Mouse (Mus musculus) mature B cell (primary cell): ENCODE measurements around the gene Ltb4r1.

Source experiments
- in situ Hi-C: fragments of 300-500 bp; cut with MboI; formaldehyde crosslinking; loops from 2 replicates; pipeline ENCODE4 v1.14.3; 2019

The Ltb4r1 gene

GRCm38 (mm10) chr14:55765696-55766095 lies at the start of gene Ltb4r1:
Gene Ltb4r1 (plus strand): TSS chr14:55765962.
- in situ Hi-C loops, result no loop called here

- in situ Hi-C loops, result no loop called here
Measured at GRCm38 (mm10) chr14:55716271-55716670, 49.5 kb upstream of the Ltb4r1 start.

- in situ Hi-C loops, result no loop called here
Measured at GRCm38 (mm10) chr14:55716884-55717283, 48.9 kb upstream of the Ltb4r1 start.

GRCm38 (mm10) chr14:55719737-55720136 lies 46.0 kb upstream of the Ltb4r1 start:
- in situ Hi-C loops, result no loop called here

GRCm38 (mm10) chr14:55720666-55721065 lies 45.1 kb upstream of the Ltb4r1 start:
- in situ Hi-C loops, result no loop called here

GRCm38 (mm10) chr14:55721076-55721475 lies 44.7 kb upstream of the Ltb4r1 start:
- in situ Hi-C loops, result no loop called here

GRCm38 (mm10) chr14:55721700-55722437 lies 43.9 kb upstream of the Ltb4r1 start, which contains the start of gene Rabggta:
Gene Rabggta (minus strand): TSS chr14:55722263.
- in situ Hi-C loops, result no loop called here

GRCm38 (mm10) chr14:55722438-55722945 lies 43.3 kb upstream of the Ltb4r1 start:
- in situ Hi-C loops, result no loop called here

- in situ Hi-C loops, result no loop called here
Measured at GRCm38 (mm10) chr14:55723433-55723832, 42.3 kb upstream of the Ltb4r1 start.

- in situ Hi-C loops, result no loop called here
Measured at GRCm38 (mm10) chr14:55724411-55724871, 41.3 kb upstream of the Ltb4r1 start.

- in situ Hi-C loops, result no loop called here
Measured at GRCm38 (mm10) chr14:55726261-55726660, 39.5 kb upstream of the Ltb4r1 start.

GRCm38 (mm10) chr14:55727889-55728685 lies 37.7 kb upstream of the Ltb4r1 start:
- in situ Hi-C loops, result no loop called here

- in situ Hi-C loops, result no loop called here
Measured at GRCm38 (mm10) chr14:55730116-55730515, 35.6 kb upstream of the Ltb4r1 start.

- in situ Hi-C loops, result no loop called here
Measured at GRCm38 (mm10) chr14:55730531-55731032, 35.2 kb upstream of the Ltb4r1 start.

- in situ Hi-C loops, result no loop called here
Measured at GRCm38 (mm10) chr14:55733889-55734288, 31.9 kb upstream of the Ltb4r1 start.

- in situ Hi-C loops, result no loop called here
Measured at GRCm38 (mm10) chr14:55734869-55735268, 30.9 kb upstream of the Ltb4r1 start.

- in situ Hi-C loops, result no loop called here
Measured at GRCm38 (mm10) chr14:55735334-55735733, 30.4 kb upstream of the Ltb4r1 start.

GRCm38 (mm10) chr14:55735758-55736157 lies 30.0 kb upstream of the Ltb4r1 start:
- in situ Hi-C loops, result no loop called here

GRCm38 (mm10) chr14:55737086-55737687 lies 28.6 kb upstream of the Ltb4r1 start:
- in situ Hi-C loops, result no loop called here

- in situ Hi-C loops, result loop anchor here (5.0 kb wide), 1 partner anchor 61 kb away; the partner anchor contains the start of gene Tinf2
Measured at GRCm38 (mm10) chr14:55743711-55744110, 22.1 kb upstream of the Ltb4r1 start.

- in situ Hi-C loops, result no loop called here
Measured at GRCm38 (mm10) chr14:55745180-55745860, 20.4 kb upstream of the Ltb4r1 start, which contains the start of the genes Dhrs1 and Nop9. Gene Dhrs1 (minus strand): TSS chr14:55745690. Gene Nop9 (plus strand): TSS chr14:55745693.
